Mouse (Mus musculus) embryonic stem cell, embryonic (primary cell): ENCODE results near the gene Oas1d.
"Not testable (repeated sequence)": the region's sequence is repeated elsewhere in the genome, so short reads cannot be mapped to it uniquely, and the experiment has no call there.

Source experiments
- CTCF ChIA-PET, 4 experiments: fragments of 300-600 bp in 2 of 4; fragments of 350-600 bp in 2 of 4; sonication (Branson Sonifier 250); formaldehyde crosslinking; loops; one replicate each; lab custom pipeline; 2022; ENCODE audit warnings: inconsistent platforms in 2 of 4; lab: Charles Lee
- POLR2A ChIA-PET, 4 experiments: fragments of 300-600 bp in 2 of 4; fragments of 350-600 bp in 2 of 4; sonication (Branson Sonifier 250); formaldehyde crosslinking; loops; one replicate each; lab custom pipeline; 2022; ENCODE audit warnings: antibody characterized with exemption in 4 of 4, inconsistent platforms in 1 of 4; lab: Charles Lee

The Oas1d gene

GRCm38 (mm10) chr5:120892243-120892660 lies 22.1 kb upstream of the Oas1d start:
- CTCF ChIA-PET: interaction anchor here in 1 of 4 experiments (0.6 kb wide), 1 partner anchor 35 kb away, joined by 3 read pairs; no protein-coding TSS in a partner anchor
- POLR2A ChIA-PET: interaction anchor here in 3 of 4 experiments (0.5 to 5.6 kb wide), 18 partner anchors 10 to 1212 kb away, joined by 3 to 25 read pairs (median 4); partner anchors contain the start of genes Oas1a (in 3 of the 3), Oas1c (in 1 of the 3) and Rpl6 (in 1 of the 3)

- CTCF ChIA-PET: not testable (repeated sequence)
- POLR2A ChIA-PET: interaction anchor here in 3 of 4 experiments (0.6 to 5.6 kb wide), 6 partner anchors 11 to 109 kb away, joined by 3 to 25 read pairs (median 6); partner anchors contain the start of gene Oas1a (in 3 of the 3)
Measured at GRCm38 (mm10) chr5:120893866-120894265, 20.5 kb upstream of the Oas1d start.

- POLR2A ChIA-PET: interaction anchor here in 3 of 4 experiments (0.6 to 5.6 kb wide), 9 partner anchors 8 to 110 kb away, joined by 3 to 25 read pairs (median 3); partner anchors contain the start of gene Oas1a (in 3 of the 3)
- CTCF ChIA-PET: not testable (repeated sequence)
Measured at GRCm38 (mm10) chr5:120894692-120895091, 19.6 kb upstream of the Oas1d start.

- ChIA-PET POLR2A (interaction anchor here in 3 of 4 experiments (0.6 to 5.6 kb wide), 8 partner anchors 9 to 1179 kb away, joined by 3 to 25 read pairs (median 3); partner anchors contain the start of gene Oas1a (in 3 of the 3)), CTCF (interaction anchor here in 2 of 4 experiments (0.6 to 0.7 kb wide), 2 partner anchors 42 to 167 kb away, joined by 4 to 5 read pairs; no protein-coding TSS in a partner anchor)
Measured at GRCm38 (mm10) chr5:120895231-120895900, 19.0 kb upstream of the Oas1d start.

- ChIA-PET CTCF (interaction anchor here in 1 of 4 experiments (0.6 kb wide), 1 partner anchor 115 kb away, joined by 5 read pairs; no protein-coding TSS in a partner anchor), POLR2A (interaction anchor here in 3 of 4 experiments (0.8 to 7.2 kb wide), 7 partner anchors 9 to 47 kb away, joined by 3 to 71 read pairs (median 19); partner anchors contain the start of genes Oas1g (in 2 of the 3) and Oas1a (in 1 of the 3))
Measured at GRCm38 (mm10) chr5:120898307-120898706, 16.0 kb upstream of the Oas1d start.

- CTCF ChIA-PET: interaction anchor here in 2 of 4 experiments (0.6 kb wide), 2 partner anchors 11 to 115 kb away, joined by 5 to 7 read pairs; partner anchors contain the start of gene Oas1g (in 1 of the 2)
- POLR2A ChIA-PET: interaction anchor here in 2 of 4 experiments (0.9 to 7.2 kb wide), 7 partner anchors 8 to 46 kb away, joined by 3 to 71 read pairs (median 19); partner anchors contain the start of genes Oas1g (in 2 of the 2) and Oas1a (in 1 of the 2)
Measured at GRCm38 (mm10) chr5:120898726-120899125, 15.6 kb upstream of the Oas1d start.

- CTCF ChIA-PET: interaction anchor here in 1 of 4 experiments (0.6 kb wide), 1 partner anchor 99 kb away, joined by 3 read pairs; no protein-coding TSS in a partner anchor
- POLR2A ChIA-PET: interaction anchor here in 2 of 4 experiments (0.7 to 7.2 kb wide), 8 partner anchors 8 to 1525 kb away, joined by 3 to 71 read pairs (median 8); partner anchors contain the start of gene Oas1g (in 2 of the 2)
Measured at GRCm38 (mm10) chr5:120900666-120901065, 13.7 kb upstream of the Oas1d start.

- POLR2A ChIA-PET: interaction anchor here in 2 of 4 experiments (0.6 to 7.2 kb wide), 5 partner anchors 10 to 86 kb away, joined by 3 to 71 read pairs (median 6); partner anchors contain the start of gene Oas1g (in 1 of the 2)
Measured at GRCm38 (mm10) chr5:120902056-120902455, 12.3 kb upstream of the Oas1d start.

GRCm38 (mm10) chr5:120906791-120907733 lies 7.3 kb upstream of the Oas1d start, which contains the start of gene Oas1a:
Gene Oas1a (minus strand): TSS chr5:120907521.
- CTCF ChIA-PET: interaction anchor here (0.5 to 1.1 kb wide), 14 partner anchors 19 to 1103 kb away, joined by 3 to 7 read pairs (median 4); partner anchors contain the start of genes Oas1g (in 2 of the 4) and Oas1c (in 1 of the 4)
- POLR2A ChIA-PET: interaction anchor here (0.6 to 3.4 kb wide), 31 partner anchors 7 to 1306 kb away, joined by 3 to 36 read pairs (median 4); partner anchors contain the start of genes Oas1c (in 2 of the 4), Oas1g (in 2 of the 4) and Oas1h (in 1 of the 4)

More at GRCm38 (mm10) chr5:120902056-120902455, 12.3 kb upstream of the Oas1d start:
- CTCF ChIA-PET: no interaction called here

- ChIA-PET POLR2A (interaction anchor here (0.6 to 3.4 kb wide), 23 partner anchors 9 to 425 kb away, joined by 3 to 36 read pairs (median 5); partner anchors contain the start of genes Oas1c (in 2 of the 4), Oas1g (in 2 of the 4) and Oas1h (in 1 of the 4)), CTCF (interaction anchor here (0.6 to 1.1 kb wide), 7 partner anchors 21 to 770 kb away, joined by 3 to 16 read pairs (median 6); partner anchors contain the start of gene Oas1g (in 1 of the 4))
Measured at GRCm38 (mm10) chr5:120908196-120908920, 6.0 kb upstream of the Oas1d start.

GRCm38 (mm10) chr5:120919156-120919935 lies 5.0 kb downstream of the Oas1d start:
- ChIA-PET CTCF (interaction anchor here in 2 of 4 experiments (0.6 kb wide), 3 partner anchors 64 to 1257 kb away, joined by 3 to 5 read pairs (median 4); no protein-coding TSS in a partner anchor), POLR2A (interaction anchor here in 2 of 4 experiments (1.0 to 1.5 kb wide), 3 partner anchors 10 to 31 kb away, joined by 4 read pairs; no protein-coding TSS in a partner anchor)

GRCm38 (mm10) chr5:120920296-120920695 lies 6.0 kb downstream of the Oas1d start:
- POLR2A ChIA-PET: no interaction called here
- CTCF ChIA-PET: no interaction called here

GRCm38 (mm10) chr5:120923969-120924368 lies 9.6 kb downstream of the Oas1d start:
- POLR2A ChIA-PET: interaction anchor here in 1 of 4 experiments (1.2 kb wide), 1 partner anchor 37 kb away, joined by 3 read pairs; the partner anchor contains the start of gene Oas1g
- CTCF ChIA-PET: no interaction called here

- ChIA-PET POLR2A (interaction anchor here in 2 of 4 experiments (0.6 to 1.4 kb wide), 3 partner anchors 9 to 37 kb away, joined by 3 read pairs; partner anchors contain the start of gene Oas1g (in 1 of the 2)), CTCF (interaction anchor here in 1 of 4 experiments (0.5 kb wide), 1 partner anchor 112 kb away, joined by 3 read pairs; the partner anchor contains the start of gene Oas1c)
Measured at GRCm38 (mm10) chr5:120924520-120924919, 10.2 kb downstream of the Oas1d start.

- ChIA-PET POLR2A (interaction anchor here in 1 of 4 experiments (0.7 kb wide), 1 partner anchor 19 kb away, joined by 3 read pairs; the partner anchor contains the start of gene Oas1a), CTCF (interaction anchor here in 3 of 4 experiments (0.6 to 1.4 kb wide), 9 partner anchors 12 to 130 kb away, joined by 3 to 17 read pairs (median 4); partner anchors contain the start of genes Oas1d (in 2 of the 3) and Oas1c (in 1 of the 3))
Measured at GRCm38 (mm10) chr5:120926311-120926710, 12.0 kb downstream of the Oas1d start.
